Mouse (Mus musculus): ENCODE measurements at regions not wholly inside any gene's neighbourhood (a gene's known extent, or its start where the extent isn't known, plus 50 kb on each side); places are given as distances from the start of the nearest gene placed in this dataset.

DNA sequence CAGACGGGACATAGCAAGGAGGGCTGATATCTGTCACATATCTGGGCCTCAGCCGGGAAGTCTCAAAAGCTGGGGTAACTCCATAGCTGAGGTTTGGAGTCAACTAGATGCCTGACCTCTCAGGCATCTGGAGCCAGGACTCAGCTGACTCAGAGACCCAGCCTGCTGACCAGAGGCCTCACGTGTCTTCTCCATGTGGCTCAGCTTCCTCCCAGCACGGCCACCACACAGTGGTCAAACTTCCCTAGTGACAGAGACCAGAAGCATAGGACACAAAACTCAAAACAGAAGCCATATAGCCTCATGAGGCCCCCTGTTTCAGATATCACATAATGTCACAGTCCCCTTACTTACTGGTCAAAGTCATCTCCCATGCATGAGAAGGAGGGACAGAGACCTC lies 73.1 kb downstream of the Tomm20 start:
- TF ChIP-seq ZMIZ1 (IDR thresholded peaks at IDR 0.05; ENCODE audit: low read depth, low read length) (no peak), GABPA (IDR thresholded peaks at IDR 0.05; ENCODE audit: insufficient replicate concordance, low read depth, low read length) (no peak), RAD21 (IDR thresholded peaks at IDR 0.05; ENCODE audit: low read depth, low read length) (no peak), NELFE (IDR thresholded peaks at IDR 0.05; ENCODE audit: low read depth, low read length) (no peak)
- H3K9ac ChIP-seq (ENCODE audit: insufficient read depth, low read depth) = no peak overlapping the region
- H3K4me3 ChIP-seq (replicated peaks in 1 of 3; ENCODE audit: low read depth in 2 of 3, low read length in 2 of 3, poor library complexity in 1 of 3) = no peak overlapping the region
- in situ Hi-C loops (cut with MboI; ENCODE audit: low pct_ligation_motif_present, low pct_unique_long_range_greater_than_20kb, low sequenced_read_pairs) = no loop called here
- H3K4me2 ChIP-seq (ENCODE audit: insufficient read depth, low read depth, poor library complexity, severe bottlenecking) = no peak overlapping the region
- H3K27ac ChIP-seq (ENCODE audit: insufficient read depth, low read depth) = no peak overlapping the region
- no peak for DNase-seq (ENCODE audit: extremely low read depth)
- H3K9me3 ChIP-seq (replicated peaks; ENCODE audit: low read length) = peaks cover 8% of the 10 kb centered on the region
- H3K4me1 ChIP-seq (ENCODE audit: control insufficient read depth in 1 of 2, insufficient read depth in 2 of 2) = peaks cover 35 to 80% of the 10 kb centered on the region in 2 experiments
- dilution Hi-C loops (cut with MboI; ENCODE audit: extremely low pct_ligation_motif_present, extremely low pct_unique_long_range_greater_than_20kb, low sequenced_read_pairs) = no loop called here
- no peaks in the 10 kb centered on the region for H3K36me3 ChIP-seq (replicated peaks in 1 of 2; ENCODE audit: control insufficient read depth in 1 of 2, insufficient read depth in 1 of 2, low read length in 1 of 2)
- H3K27me3 ChIP-seq (replicated peaks) = no peaks in the 10 kb centered on the region
- no peaks in the 10 kb centered on the region for H3K79me2 ChIP-seq (replicated peaks; ENCODE audit: control insufficient read depth, extremely low read depth, insufficient read depth, poor library complexity, severe bottlenecking)

DNA sequence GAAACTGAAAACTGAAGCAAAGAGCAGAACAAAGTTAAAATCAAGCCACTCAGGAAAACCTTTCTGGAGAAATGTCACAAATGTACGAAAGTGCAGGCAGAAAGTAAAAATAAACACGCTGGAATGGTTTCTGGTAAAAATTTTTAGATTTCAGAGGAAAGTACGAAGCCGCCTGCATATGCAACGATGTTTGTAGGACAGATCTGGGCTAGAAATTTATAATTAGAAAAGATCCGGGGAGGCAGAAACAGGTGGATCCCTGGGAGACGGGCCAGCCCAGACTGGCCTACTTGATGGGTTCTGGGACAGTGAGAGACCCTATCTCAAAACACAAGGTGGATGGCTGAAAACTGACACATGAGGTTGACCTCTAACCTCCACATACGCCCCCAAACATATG lies 73.5 kb downstream of the Tomm20 start:
- Histone ChIP-seq H3K27me3 (replicated peaks) (no peaks in the 10 kb centered on the region), H3K4me3 (replicated peaks in 1 of 3; ENCODE audit: low read depth in 2 of 3, low read length in 2 of 3, poor library complexity in 1 of 3) (no peak overlapping the region), H3K79me2 (replicated peaks; ENCODE audit: control insufficient read depth, extremely low read depth, insufficient read depth, poor library complexity, severe bottlenecking) (no peaks in the 10 kb centered on the region), H3K4me2 (ENCODE audit: insufficient read depth, low read depth, poor library complexity, severe bottlenecking) (no peak overlapping the region), H3K4me1 (ENCODE audit: control insufficient read depth in 1 of 2, insufficient read depth in 2 of 2) (peaks cover 35 to 80% of the 10 kb centered on the region in 2 experiments), H3K9ac (ENCODE audit: insufficient read depth, low read depth) (no peak overlapping the region), H3K27ac (ENCODE audit: insufficient read depth, low read depth) (no peak overlapping the region), H3K36me3 (replicated peaks in 1 of 2; ENCODE audit: control insufficient read depth in 1 of 2, insufficient read depth in 1 of 2, low read length in 1 of 2) (no peaks in the 10 kb centered on the region), H3K9me3 (replicated peaks; ENCODE audit: low read length) (peaks cover 8% of the 10 kb centered on the region)
- in situ Hi-C loops (cut with MboI; ENCODE audit: low pct_ligation_motif_present, low pct_unique_long_range_greater_than_20kb, low sequenced_read_pairs) (no loop called here), dilution Hi-C loops (cut with MboI; ENCODE audit: extremely low pct_ligation_motif_present, extremely low pct_unique_long_range_greater_than_20kb, low sequenced_read_pairs) (no loop called here)
- TF ChIP-seq ZMIZ1 (IDR thresholded peaks at IDR 0.05; ENCODE audit: low read depth, low read length) (no peak), MEF2A (IDR thresholded peaks at IDR 0.05; ENCODE audit: borderline replicate concordance, low read depth, low read length) (no peak), USF1 (IDR thresholded peaks at IDR 0.05; ENCODE audit: low read depth, low read length) (no peak), PAX5 (IDR thresholded peaks at IDR 0.05; ENCODE audit: low read length) (no peak), ZC3H11A (IDR thresholded peaks at IDR 0.05; ENCODE audit: low read depth, low read length) (no peak), ZKSCAN1 (IDR thresholded peaks at IDR 0.05; ENCODE audit: borderline replicate concordance, low read depth, low read length) (no peak), SMC3 (IDR thresholded peaks at IDR 0.05; ENCODE audit: low read depth, low read length) (no peak), RAD21 (IDR thresholded peaks at IDR 0.05; ENCODE audit: low read depth, low read length) (no peak), MAZ (IDR thresholded peaks at IDR 0.05; ENCODE audit: low read depth, low read length) (no peak), HCFC1 (IDR thresholded peaks at IDR 0.05; ENCODE audit: low read depth, low read length) (no peak), NRF1 (IDR thresholded peaks at IDR 0.05; ENCODE audit: low read depth, low read length) (no peak), KAT2A (IDR thresholded peaks at IDR 0.05; ENCODE audit: insufficient replicate concordance, low read length) (no peak), MXI1 (IDR thresholded peaks at IDR 0.05; ENCODE audit: low read depth, low read length) (no peak), EP300 (IDR thresholded peaks at IDR 0.05; ENCODE audit: low read length) (no peak), RCOR1 (conservative IDR thresholded peaks at IDR 0.05; ENCODE audit: low read depth, low read length) (no peak), BHLHE40 (IDR thresholded peaks at IDR 0.05; ENCODE audit: low read depth, low read length) (no peak)
- no peak for DNase-seq (ENCODE audit: extremely low read depth)
